Mouse (Mus musculus) limb, embryonic 12.5 days (tissue): ENCODE results near the gene Ceacam16. TPM values are rescaled to one million over a fixed set of nuclear protein-coding genes. Genes with fewer than 3 reads are reported as not detected.

Source experiments
- ATAC-seq: fragments of 200-750 bp; cut with Nextera tagmentation; 2 replicates; pipeline ENCODE4 v1.8.0; 2017; ENCODE audit warnings: low read depth, moderate TSS enrichment; ENCODE audit not compliant: insufficient number of reproducible peaks, insufficient read depth, low FRiP score, low TSS enrichment
- H3K27ac ChIP-seq: fragments of 300-500 bp; sonication (generic); 2 replicates; pipeline ENCODE4 v1.5.1; 2016; ENCODE audit warnings: mild to moderate bottlenecking, moderate library complexity
- H3K27me3 ChIP-seq: fragments of 300-500 bp; sonication (generic); 2 replicates; pipeline ENCODE4 v1.6.1; 2016; ENCODE audit warnings: mild to moderate bottlenecking, moderate library complexity
- H3K36me3 ChIP-seq: fragments of 300-500 bp; sonication (generic); 2 replicates; pipeline ENCODE4 v1.6.1; 2016; ENCODE audit warnings: mild to moderate bottlenecking, moderate library complexity
- H3K4me1 ChIP-seq: fragments of 300-500 bp; sonication (generic); replicated peaks from 2 replicates; pipeline ENCODE4 v1.6.1; 2016
- H3K4me2 ChIP-seq: fragments of 300-500 bp; sonication (generic); 2 replicates; pipeline ENCODE4 v1.6.1; 2016; ENCODE audit warnings: mild to moderate bottlenecking, moderate library complexity
- H3K4me3 ChIP-seq: fragments of 300-500 bp; sonication (generic); replicated peaks from 2 replicates; pipeline ENCODE4 v1.5.1; 2016; ENCODE audit warnings: mild to moderate bottlenecking
- H3K9ac ChIP-seq: fragments of 300-500 bp; sonication (generic); replicated peaks from 2 replicates; pipeline ENCODE4 v1.6.1; 2016; ENCODE audit warnings: mild to moderate bottlenecking, moderate library complexity
- H3K9me3 ChIP-seq: fragments of 300-500 bp; sonication (generic); 2 replicates; pipeline ENCODE4 v1.6.1; 2016; ENCODE audit warnings: mild to moderate bottlenecking, moderate library complexity
- WGBS: fragments of 180-500 bp; shearing (Covaris S2); methylation state at CpG from one replicate; pipeline ENCODE4 v1.1.7; 2016; 5-methylcytosine and 5-hydroxymethylcytosine counted together
- polyA plus RNA-seq: library from polyadenylated mRNA; unstranded; fragments of >200 nt; fragmentation: Nextera tagmentation; extraction: Ambion mirVana; gene quantifications from 2 replicates; pipeline ENCODE4 v1.2.1, GENCODE M21; 2016

Gene Ceacam16
- polyA plus RNA-seq, 1 experiment from 2014 or later: not detected

- peak overlapping the region; percentile 6; the same call in 1 of the 2 replicates for H3K4me3 ChIP-seq
- H3K9ac ChIP-seq: no peak overlapping the region
- H3K36me3 ChIP-seq: no peaks in the 10 kb centered on the region
- peak overlapping the region; percentile 18 for H3K27ac ChIP-seq
- ATAC-seq: peak; percentile 3; the same call in 1 of the 2 replicates
- H3K4me1 ChIP-seq: peaks cover 21% of the 10 kb centered on the region
- H3K4me2 ChIP-seq: peak overlapping the region; percentile 38
- 25% methylated on average over 16 of the region's 16 CpGs for WGBS
- H3K27me3 ChIP-seq: peaks cover 54% of the 10 kb centered on the region
- 0 out of 2 replicates have a peak, but pooled peaks cover 4% of the 10 kb centered on the region for H3K9me3 ChIP-seq
Measured at GRCm38 (mm10) chr7:19823256-19824181, 37.6 kb downstream of the Ceacam16 start.

DNA sequence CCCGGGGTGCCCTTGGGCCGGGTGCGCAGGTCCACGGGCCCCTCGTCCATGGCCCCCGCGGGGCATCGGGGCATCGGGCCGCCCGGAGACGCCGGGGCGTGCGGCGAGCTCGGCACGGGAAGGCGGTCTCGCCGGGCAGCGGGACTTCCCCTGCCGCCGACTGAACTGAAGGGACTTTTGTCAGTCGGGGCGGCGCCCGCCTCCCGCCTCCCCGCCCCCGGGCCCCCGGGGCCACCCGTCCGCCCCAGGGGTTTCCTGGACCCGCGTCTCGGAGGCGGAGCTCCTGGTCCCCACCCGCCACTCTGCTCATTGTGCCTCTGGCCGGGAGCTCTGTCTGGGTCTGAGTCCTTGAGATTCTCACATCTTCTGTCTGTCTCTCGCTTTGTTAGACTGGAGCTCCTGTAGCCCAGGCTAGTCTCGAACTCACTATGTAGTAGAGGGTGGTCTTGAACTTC is 38.5 kb downstream of the Ceacam16 start, which contains the start of gene Bcl3:
Gene Bcl3, minus strand, starts transcription at position 167 of the 455 bp plus-strand sequence.
- Histone ChIP-seq H3K9ac (peak within 1 kb of the TSS; percentile 60), H3K9me3 (0 out of 2 replicates have a peak, but pooled peaks cover 4% of the 10 kb centered on the region), H3K4me2 (peak within 1 kb of the TSS; percentile 63), H3K27me3 (peaks cover 57% of the 10 kb centered on the region), H3K36me3 (no peaks in the 10 kb centered on the region), H3K27ac (peak within 1 kb of the TSS; percentile 18), H3K4me1 (peaks cover 23% of the 10 kb centered on the region), H3K4me3 (peak within 1 kb of the TSS; percentile 44)
- WGBS: under 1% methylated on average over 41 of the region's 42 CpGs
- ATAC-seq: no peak

DNA sequence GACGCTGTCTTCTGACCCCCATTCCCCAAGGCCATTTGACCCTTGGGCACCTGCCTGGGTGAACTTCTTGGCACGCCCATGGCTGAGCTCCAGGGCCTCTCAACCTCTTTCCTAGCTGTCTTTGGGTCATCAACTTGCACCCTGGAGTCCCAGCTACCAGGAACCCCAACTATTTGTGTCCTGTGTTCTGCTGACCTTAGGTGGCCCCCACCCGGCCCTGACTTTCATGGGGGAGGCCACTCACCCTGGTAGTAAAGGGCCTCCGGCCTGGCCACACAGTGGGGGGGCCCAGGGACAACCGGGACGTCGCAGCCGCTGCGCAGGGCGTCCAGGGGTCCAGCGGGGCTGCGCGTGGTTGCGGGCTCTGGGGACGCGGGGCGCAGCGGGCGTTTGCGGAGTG is 38.9 kb downstream of the Ceacam16 start:
- peak overlapping the region; percentile 63 for H3K4me2 ChIP-seq
- 5% methylated on average over 20 of the region's 20 CpGs for WGBS
- 0 out of 2 replicates have a peak, but pooled peaks cover 4% of the 10 kb centered on the region for H3K9me3 ChIP-seq
- H3K27ac ChIP-seq: no peak overlapping the region
- peaks cover 27% of the 10 kb centered on the region for H3K4me1 ChIP-seq
- peaks cover 58% of the 10 kb centered on the region for H3K27me3 ChIP-seq
- no peak for ATAC-seq
- no peaks in the 10 kb centered on the region for H3K36me3 ChIP-seq
- H3K9ac ChIP-seq: peak overlapping the region; percentile 60
- H3K4me3 ChIP-seq: peak overlapping the region; percentile 44

DNA sequence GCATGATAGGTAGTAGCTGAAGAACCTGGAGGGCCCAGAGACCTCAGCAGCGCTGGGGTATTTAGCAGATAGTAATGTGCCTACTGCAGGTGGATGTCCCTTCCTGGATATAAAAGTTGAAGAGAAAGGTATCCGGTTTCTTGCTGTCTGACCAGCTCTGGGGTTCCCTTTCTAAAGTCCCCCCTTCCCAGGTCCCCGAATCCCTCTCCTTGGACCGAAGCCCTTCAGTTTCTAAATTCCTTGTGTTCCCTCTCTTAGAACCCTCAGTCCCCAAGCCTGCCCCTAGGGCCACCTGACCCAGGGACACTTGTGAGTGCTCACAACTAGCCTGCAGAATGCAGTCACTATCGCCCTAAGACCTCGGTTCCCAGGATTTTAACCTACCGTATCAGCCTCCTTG is 39.5 kb downstream of the Ceacam16 start:
- Histone ChIP-seq H3K27me3 (peaks cover 63% of the 10 kb centered on the region), H3K36me3 (no peaks in the 10 kb centered on the region), H3K9me3 (0 out of 2 replicates have a peak, but pooled peaks cover 4% of the 10 kb centered on the region), H3K4me2 (no peak overlapping the region), H3K4me1 (peaks cover 33% of the 10 kb centered on the region), H3K27ac (no peak overlapping the region), H3K9ac (no peak overlapping the region), H3K4me3 (no peak overlapping the region)
- WGBS: 49% methylated on average over 7 of the region's 7 CpGs
- no peak for ATAC-seq

- Histone ChIP-seq H3K4me1 (peaks cover 44% of the 10 kb centered on the region), H3K9me3 (0 out of 2 replicates have a peak, but pooled peaks cover 5% of the 10 kb centered on the region), H3K27ac (no peak overlapping the region), H3K27me3 (peaks cover 65% of the 10 kb centered on the region), H3K4me2 (no peak overlapping the region), H3K4me3 (no peak overlapping the region), H3K9ac (no peak overlapping the region), H3K36me3 (no peaks in the 10 kb centered on the region)
- no peak for ATAC-seq
- 72% methylated on average over 3 of the region's 3 CpGs for WGBS
Measured at GRCm38 (mm10) chr7:19820347-19821048, 40.6 kb downstream of the Ceacam16 start.

- H3K4me1 ChIP-seq: peaks cover 37% of the 10 kb centered on the region
- no peak overlapping the region for H3K9ac ChIP-seq
- no peak overlapping the region for H3K27ac ChIP-seq
- H3K4me2 ChIP-seq: no peak overlapping the region
- H3K27me3 ChIP-seq: peaks cover 65% of the 10 kb centered on the region
- H3K4me3 ChIP-seq: no peak overlapping the region
- H3K9me3 ChIP-seq: 0 out of 2 replicates have a peak, but pooled peaks cover 7% of the 10 kb centered on the region
- 78% methylated on average over 7 of the region's 7 CpGs for WGBS
- no peaks in the 10 kb centered on the region for H3K36me3 ChIP-seq
- ATAC-seq: no peak
Measured at GRCm38 (mm10) chr7:19818875-19819274, 42.2 kb downstream of the Ceacam16 start.

- 81% methylated on average over 5 of the region's 5 CpGs for WGBS
- peaks cover 65% of the 10 kb centered on the region for H3K27me3 ChIP-seq
- ATAC-seq: no peak
Measured at GRCm38 (mm10) chr7:19818440-19818839, 42.7 kb downstream of the Ceacam16 start.

GRCm38 (mm10) chr7:19817382-19818105 is 43.6 kb downstream of the Ceacam16 start:
- H3K27ac ChIP-seq: peak overlapping the region; percentile 50
- H3K4me2 ChIP-seq: peak overlapping the region; percentile 74
- 0 out of 2 replicates have a peak, but pooled peaks cover 7% of the 10 kb centered on the region for H3K9me3 ChIP-seq
- peaks cover 65% of the 10 kb centered on the region for H3K27me3 ChIP-seq
- no peaks in the 10 kb centered on the region for H3K36me3 ChIP-seq
- WGBS: 6% methylated on average over 14 of the region's 15 CpGs
- H3K9ac ChIP-seq: peak overlapping the region; percentile 50; the same call in 1 of the 2 replicates
- peaks cover 29% of the 10 kb centered on the region for H3K4me1 ChIP-seq
- peak; percentile 48; the same call in 1 of the 2 replicates for ATAC-seq
- H3K4me3 ChIP-seq: peak overlapping the region; percentile 38

More at GRCm38 (mm10) chr7:19818440-19818839, 42.7 kb downstream of the Ceacam16 start:
- H3K9ac ChIP-seq: no peak overlapping the region
- H3K36me3 ChIP-seq: no peaks in the 10 kb centered on the region
- H3K27ac ChIP-seq: no peak overlapping the region
- no peak overlapping the region for H3K4me3 ChIP-seq
- 0 out of 2 replicates have a peak, but pooled peaks cover 7% of the 10 kb centered on the region for H3K9me3 ChIP-seq
- H3K4me1 ChIP-seq: peaks cover 33% of the 10 kb centered on the region
- H3K4me2 ChIP-seq: no peak overlapping the region

GRCm38 (mm10) chr7:19816224-19816771 is 44.8 kb downstream of the Ceacam16 start:
- H3K36me3 ChIP-seq: no peaks in the 10 kb centered on the region
- peaks cover 65% of the 10 kb centered on the region for H3K27me3 ChIP-seq
- H3K4me2 ChIP-seq: peak overlapping the region; percentile 74
- H3K4me1 ChIP-seq: peaks cover 25% of the 10 kb centered on the region
- H3K4me3 ChIP-seq: peak overlapping the region; percentile 38
- no peak overlapping the region; the same call in 1 of the 2 replicates for H3K27ac ChIP-seq
- H3K9me3 ChIP-seq: 0 out of 2 replicates have a peak, but pooled peaks cover 7% of the 10 kb centered on the region
- no peak for ATAC-seq
- H3K9ac ChIP-seq: peak overlapping the region; percentile 31
- WGBS: under 1% methylated on average over 27 of the region's 28 CpGs
